Mouse (Mus musculus) heart, postnatal 36 days (tissue): ENCODE results near the gene 3110040N11Rik. TPM values are rescaled to one million over a fixed set of nuclear protein-coding genes. Genes with fewer than 3 reads are reported as not detected.

Experiments used
- DNase-seq, 2 experiments: peaks; one replicate each; pipeline ENCODE4 v3.0.0; 2021 to 2022
- intact Hi-C: fragments of 180-260 bp; cut with DNase I; formaldehyde crosslinking; loops from one replicate; pipeline ENCODE4 v1.15.1; 2025
- total RNA-seq, 2 experiments: library from RNA; stranded (reverse); gene quantifications; 2 replicates each; pipeline ENCODE4 v1.2.3; 2021

The 3110040N11Rik gene
- total RNA-seq, 2 experiments from 2014 or later = 25.9 to 26.2 TPM

DNA sequence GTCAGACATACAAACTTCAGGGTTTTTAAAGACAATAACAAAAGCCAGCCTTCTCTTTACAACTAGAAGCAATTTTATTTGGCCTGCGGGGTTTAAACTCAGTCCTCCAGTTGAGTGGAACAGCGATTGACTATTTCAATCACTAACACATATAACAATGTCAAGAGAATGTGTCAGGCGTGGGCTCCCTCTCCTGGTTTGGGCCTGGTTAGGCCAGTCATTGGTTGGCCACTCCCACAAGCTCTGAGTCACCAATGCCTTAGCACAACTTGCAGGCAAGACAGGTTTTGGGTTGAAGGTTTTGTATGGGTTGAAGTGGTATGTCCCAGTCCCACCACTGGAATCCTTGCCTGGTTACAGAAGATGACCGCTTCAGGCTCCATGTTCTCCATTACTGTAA is 45.1 kb downstream of the 3110040N11Rik start:
- intact Hi-C loops = loop anchor here (5.0 kb wide), 1 partner anchor 287 kb away; the partner anchor contains the start of gene Cpeb1
- peak; percentile 17 to 32 for DNase-seq

DNA sequence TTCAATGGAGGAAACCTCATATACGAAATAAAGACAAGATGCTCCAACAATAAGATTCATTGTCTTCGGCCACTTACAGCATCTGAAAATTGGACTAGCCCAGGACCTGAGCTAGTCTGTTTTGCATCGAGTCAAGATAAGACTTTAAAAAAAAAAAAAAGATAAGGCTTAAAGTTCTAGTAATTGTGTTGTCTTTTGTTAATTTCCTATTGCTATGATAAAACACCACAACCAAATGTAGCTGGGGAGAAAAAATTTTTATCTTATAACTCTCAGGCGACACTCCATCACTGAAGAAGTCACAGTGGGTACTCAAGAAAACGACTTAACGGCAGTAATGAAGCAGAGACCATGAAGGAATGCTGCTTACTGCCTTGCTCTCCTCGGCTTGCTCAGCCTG is 49.3 kb downstream of the 3110040N11Rik start:
- intact Hi-C loops = loop anchor here (5.0 kb wide), 1 partner anchor 283 kb away; the partner anchor contains the start of gene Cpeb1
- DNase-seq = no peak

DNA sequence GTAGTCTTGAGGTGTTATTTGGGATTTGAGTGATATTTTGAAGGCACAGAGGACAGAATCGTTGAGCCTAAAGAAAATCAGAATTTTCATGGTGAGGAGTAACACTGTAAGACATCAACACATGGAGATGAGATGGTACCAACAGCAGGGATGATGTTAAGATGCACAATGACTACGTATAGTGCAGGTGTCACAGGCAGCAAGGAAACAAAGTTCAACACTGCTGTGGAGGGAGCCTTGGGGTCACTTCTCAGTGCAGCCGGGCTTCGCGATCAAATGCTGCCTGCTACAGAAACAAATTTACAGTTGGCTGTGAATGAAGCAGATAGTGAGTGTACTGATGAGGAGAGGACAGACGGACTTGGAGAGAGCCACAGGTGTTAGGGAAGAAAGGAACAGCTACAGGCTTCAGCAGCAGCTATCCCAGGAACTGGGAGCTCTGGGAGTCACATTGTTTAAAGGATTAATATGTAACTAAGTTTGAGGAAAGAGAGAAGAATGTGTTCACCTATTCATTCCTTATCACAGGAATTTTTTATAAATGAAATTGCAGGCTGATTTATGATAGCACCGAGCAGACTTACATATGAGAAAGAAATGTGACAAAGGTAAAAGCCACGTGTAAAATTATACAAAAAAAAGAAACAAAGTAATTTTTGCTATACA is 50.4 kb downstream of the 3110040N11Rik start:
- intact Hi-C loops = no loop called here
- no peak for DNase-seq

DNA sequence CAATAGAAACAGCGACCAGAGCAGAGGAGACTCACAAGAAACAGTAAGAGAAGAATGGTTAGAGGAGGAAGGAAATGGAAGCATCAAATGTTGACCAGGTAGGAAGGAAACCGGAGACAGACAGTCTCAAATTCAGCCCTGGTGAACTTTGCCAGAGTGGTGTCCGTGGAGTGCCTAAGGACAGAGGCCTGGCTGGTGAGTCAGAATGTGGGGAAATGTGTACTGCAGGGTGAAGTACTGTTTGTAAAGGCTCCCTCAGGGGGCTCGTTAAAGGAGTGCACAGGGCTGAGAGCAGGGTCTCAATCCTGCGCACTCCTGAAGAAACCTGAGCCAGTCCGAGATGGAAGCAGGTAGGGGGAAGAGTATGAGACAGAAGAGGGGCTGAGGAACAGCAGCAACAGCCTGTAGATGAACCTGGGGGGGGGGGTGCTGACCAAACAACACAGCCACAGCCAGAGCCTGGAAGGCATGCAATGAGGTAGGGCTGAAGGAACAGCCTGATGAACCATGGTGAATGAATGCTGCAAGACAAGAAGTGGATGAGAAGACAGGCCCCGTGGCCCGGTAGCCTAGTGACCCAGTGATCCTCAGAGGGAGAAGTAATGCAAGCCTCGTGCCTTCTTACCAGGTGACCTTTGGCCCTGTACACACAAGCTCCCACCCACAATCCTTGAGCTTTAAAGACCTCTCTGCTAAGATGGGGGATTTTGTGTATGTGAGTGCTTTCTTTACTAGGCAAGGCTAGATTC is 53.8 kb downstream of the 3110040N11Rik start:
- DNase-seq = no peak
- intact Hi-C loops = no loop called here

DNA sequence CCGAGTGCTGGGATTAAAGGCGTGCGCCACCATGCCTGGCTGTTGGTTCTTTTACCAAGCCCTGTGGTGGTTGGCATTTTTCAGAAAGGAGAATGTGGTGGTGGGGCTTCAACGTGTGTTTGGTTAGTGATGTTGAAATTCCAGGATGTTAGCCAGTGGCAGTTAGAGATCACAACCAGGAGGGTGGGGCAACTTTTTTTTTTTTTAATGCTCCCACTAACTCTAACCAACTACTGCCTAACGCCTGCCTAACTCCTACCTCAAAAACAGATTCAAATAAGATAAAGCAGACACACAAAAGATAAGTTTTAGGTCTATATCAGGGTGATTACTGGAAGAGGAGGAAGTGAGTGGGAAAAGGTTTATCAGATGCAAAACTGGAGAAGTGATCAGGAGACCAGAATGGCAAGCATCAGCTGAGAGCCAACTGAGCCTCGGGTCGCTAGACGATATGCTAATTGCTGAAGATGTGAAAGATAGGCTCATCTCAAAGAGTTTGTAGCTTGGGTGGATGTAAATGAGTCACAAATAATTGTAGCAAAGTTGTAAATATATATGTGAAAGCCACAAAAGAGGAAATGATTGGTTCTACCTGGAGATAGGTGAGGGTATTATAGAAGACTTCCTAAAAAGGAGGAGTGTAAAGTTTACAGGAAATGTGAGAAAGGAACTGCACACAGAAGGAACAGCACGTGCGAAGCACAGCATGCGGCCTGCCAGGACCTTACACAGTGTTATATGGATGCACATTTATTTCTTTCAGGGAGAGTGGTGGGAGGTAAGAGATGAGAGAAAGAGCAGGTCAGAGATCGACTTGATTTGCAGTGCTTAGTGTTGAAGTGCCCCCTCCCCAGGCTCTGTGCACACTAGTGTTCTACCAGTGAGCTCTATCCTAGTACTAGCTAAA is 56.8 kb downstream of the 3110040N11Rik start:
- intact Hi-C loops = no loop called here
- no peak for DNase-seq

Other genes starting within 250 kb of the 3110040N11Rik start
- 100 to 1,000 TPM; 276 to 293 TPM for gene Fsd2, start 222.5 kb downstream of the 3110040N11Rik start, total RNA-seq
- 10 to 100 TPM in 1 of 2 experiments, 1 to 10 TPM in 1; 10.0 to 10.5 TPM for gene Whamm, start 218.2 kb downstream of the 3110040N11Rik start, total RNA-seq
- 100 to 1,000 TPM in 1 of 2 experiments, 10 to 100 TPM in 1; 89.6 to 108 TPM for gene Homer2, start 82.0 kb downstream of the 3110040N11Rik start, total RNA-seq
- gene Ramac, start 26.6 kb downstream of the 3110040N11Rik start, total RNA-seq = 10 to 100 TPM; 25.7 to 29.8 TPM
- 100 to 1,000 TPM; 135 to 137 TPM for gene Btbd1, start 40.0 kb upstream of the 3110040N11Rik start, total RNA-seq
- not detected for gene Gm10160, start 66.3 kb upstream of the 3110040N11Rik start, total RNA-seq
- gene Tm6sf1, start 69.5 kb upstream of the 3110040N11Rik start, total RNA-seq = 10 to 100 TPM in 1 of 2 experiments, 1 to 10 TPM in 1; 9.1 to 14.4 TPM
- gene Hdgfl3, start 145.0 kb upstream of the 3110040N11Rik start, total RNA-seq = 1 to 10 TPM; 6.7 to 9.0 TPM
- gene Bnc1, start 202.8 kb upstream of the 3110040N11Rik start, total RNA-seq = 1 to 10 TPM; 1.5 to 1.9 TPM